Mouse (Mus musculus): Measurements from ENCODE around the gene Cdyl. TPM values are rescaled to one million over a fixed set of nuclear protein-coding genes. Genes with fewer than 3 reads are reported as not detected.
"Not testable (repeated sequence)": the region's sequence is repeated elsewhere in the genome, so short reads cannot be mapped to it uniquely, and the experiment has no call there.

The Cdyl gene
- polyA plus RNA-seq, 1 experiment from 2014 or later: 5.8 TPM

- ATAC-seq (no peak), DNase-seq (no peak)
- H3K4me2 ChIP-seq (ENCODE audit: low read depth, low read length): no peak overlapping the region
- 46% methylated on average over 2 of the region's 2 CpGs for WGBS (ENCODE audit: insufficient replicate concordance)
- H3K9ac ChIP-seq (replicated peaks): no peak overlapping the region
- peaks cover 15% of the 10 kb centered on the region for H3K36me3 ChIP-seq (replicated peaks; ENCODE audit: insufficient read depth, low read length)
- TF ChIP-seq CTCF (IDR thresholded peaks at IDR 0.05; ENCODE audit: low read depth) (no peak), EP300 (IDR thresholded peaks at IDR 0.05; ENCODE audit: low read depth) (no peak)
- 0 out of 2 replicates have a peak, but pooled peaks cover 5% of the 10 kb centered on the region for H3K4me1 ChIP-seq (ENCODE audit: insufficient read depth)
- no peak overlapping the region for H3K4me3 ChIP-seq (ENCODE audit: low read depth, low read length)
- no peaks in the 10 kb centered on the region for H3K27me3 ChIP-seq (ENCODE audit: insufficient read depth, low read length)
- H3K27ac ChIP-seq (ENCODE audit: low read depth): no peak overlapping the region
- no peaks in the 10 kb centered on the region for H3K9me3 ChIP-seq (ENCODE audit: low read length)
Observed at GRCm38 (mm10) chr13:35825639-35826038, 166.0 kb downstream of the Cdyl start.

GRCm38 (mm10) chr13:35832676-35833075, 173.0 kb downstream of the Cdyl start:
- no peak overlapping the region for H3K27ac ChIP-seq (ENCODE audit: low read depth)
- no peaks in the 10 kb centered on the region for H3K27me3 ChIP-seq (ENCODE audit: insufficient read depth, low read length)
- no peaks in the 10 kb centered on the region for H3K36me3 ChIP-seq (replicated peaks; ENCODE audit: insufficient read depth, low read length)
- TF ChIP-seq CTCF (IDR thresholded peaks at IDR 0.05; ENCODE audit: low read depth) (no peak), EP300 (IDR thresholded peaks at IDR 0.05; ENCODE audit: low read depth) (no peak)
- no peak overlapping the region for H3K4me3 ChIP-seq (ENCODE audit: low read depth, low read length)
- WGBS (ENCODE audit: insufficient replicate concordance): 71% methylated on average over 6 of the region's 6 CpGs
- H3K4me1 ChIP-seq (ENCODE audit: insufficient read depth): no peaks in the 10 kb centered on the region
- H3K9ac ChIP-seq (replicated peaks): no peak overlapping the region
- DNase-seq (no peak), ATAC-seq (no peak)
- H3K4me2 ChIP-seq (ENCODE audit: low read depth, low read length): no peak overlapping the region
- H3K9me3 ChIP-seq (ENCODE audit: low read length): no peaks in the 10 kb centered on the region

- Histone ChIP-seq H3K4me1 (ENCODE audit: insufficient read depth) (no peaks in the 10 kb centered on the region), H3K27ac (ENCODE audit: low read depth) (no peak overlapping the region), H3K36me3 (replicated peaks; ENCODE audit: insufficient read depth, low read length) (no peaks in the 10 kb centered on the region), H3K4me3 (ENCODE audit: low read depth, low read length) (no peak overlapping the region), H3K9me3 (ENCODE audit: low read length) (no peaks in the 10 kb centered on the region), H3K27me3 (ENCODE audit: insufficient read depth, low read length) (no peaks in the 10 kb centered on the region), H3K9ac (replicated peaks) (no peak overlapping the region), H3K4me2 (ENCODE audit: low read depth, low read length) (no peak overlapping the region)
- no peak for DNase-seq
- TF ChIP-seq CTCF (IDR thresholded peaks at IDR 0.05; ENCODE audit: low read depth) (no peak), EP300 (IDR thresholded peaks at IDR 0.05; ENCODE audit: low read depth) (no peak)
- ATAC-seq: no peak
- WGBS (ENCODE audit: insufficient replicate concordance): 57% methylated on average over 6 of the region's 6 CpGs
Observed at GRCm38 (mm10) chr13:35833941-35834340, 174.3 kb downstream of the Cdyl start.

GRCm38 (mm10) chr13:35835669-35836068, 176.0 kb downstream of the Cdyl start:
- DNase-seq (no peak), ATAC-seq (0 out of 2 replicates have a peak, but pooled peaks have one; percentile 13)
- no peaks in the 10 kb centered on the region for H3K4me1 ChIP-seq (ENCODE audit: insufficient read depth)
- WGBS (ENCODE audit: insufficient replicate concordance): 62% methylated on average over 7 of the region's 7 CpGs
- H3K36me3 ChIP-seq (replicated peaks; ENCODE audit: insufficient read depth, low read length): peaks cover 3% of the 10 kb centered on the region; the same call in 1 of the 2 replicates
- H3K9me3 ChIP-seq (ENCODE audit: low read length): no peaks in the 10 kb centered on the region
- TF ChIP-seq CTCF (IDR thresholded peaks at IDR 0.05; ENCODE audit: low read depth): no peak
- peak; percentile 27; the same call in 1 of the 2 replicates for TF ChIP-seq EP300 (IDR thresholded peaks at IDR 0.05; ENCODE audit: low read depth)
- no peaks in the 10 kb centered on the region for H3K27me3 ChIP-seq (ENCODE audit: insufficient read depth, low read length)
- H3K27ac ChIP-seq (ENCODE audit: low read depth): no peak overlapping the region
- H3K4me3 ChIP-seq (ENCODE audit: low read depth, low read length): no peak overlapping the region
- no peak overlapping the region for H3K4me2 ChIP-seq (ENCODE audit: low read depth, low read length)
- no peak overlapping the region for H3K9ac ChIP-seq (replicated peaks)

GRCm38 (mm10) chr13:35836501-35836900, 176.9 kb downstream of the Cdyl start:
- 61% methylated on average over 7 of the region's 7 CpGs for WGBS (ENCODE audit: insufficient replicate concordance)
- not testable (repeated sequence) for DNase-seq

GRCm38 (mm10) chr13:35840102-35840501, 180.5 kb downstream of the Cdyl start:
- WGBS (ENCODE audit: insufficient replicate concordance): 92% methylated on average over 10 of the region's 10 CpGs
- no peak overlapping the region for H3K4me3 ChIP-seq (ENCODE audit: low read depth, low read length)
- TF ChIP-seq EP300 (IDR thresholded peaks at IDR 0.05; ENCODE audit: low read depth): no peak
- no peak for TF ChIP-seq CTCF (IDR thresholded peaks at IDR 0.05; ENCODE audit: low read depth)
- no peak overlapping the region for H3K9ac ChIP-seq (replicated peaks)
- ATAC-seq (no peak), DNase-seq (no peak)
- no peak overlapping the region for H3K4me2 ChIP-seq (ENCODE audit: low read depth, low read length)
- H3K36me3 ChIP-seq (replicated peaks; ENCODE audit: insufficient read depth, low read length): peaks cover 9% of the 10 kb centered on the region; the same call in 1 of the 2 replicates
- H3K27me3 ChIP-seq (ENCODE audit: insufficient read depth, low read length): no peaks in the 10 kb centered on the region
- H3K27ac ChIP-seq (ENCODE audit: low read depth): no peak overlapping the region
- H3K4me1 ChIP-seq (ENCODE audit: insufficient read depth): no peaks in the 10 kb centered on the region
- H3K9me3 ChIP-seq (ENCODE audit: low read length): no peaks in the 10 kb centered on the region

More at GRCm38 (mm10) chr13:35836501-35836900, 176.9 kb downstream of the Cdyl start:
- not testable (repeated sequence) for H3K9ac ChIP-seq (replicated peaks); H3K4me2 ChIP-seq (ENCODE audit: low read depth, low read length); H3K27me3 ChIP-seq (ENCODE audit: insufficient read depth, low read length); H3K9me3 ChIP-seq (ENCODE audit: low read length); H3K27ac ChIP-seq (ENCODE audit: low read depth); ATAC-seq; H3K4me3 ChIP-seq (ENCODE audit: low read depth, low read length); H3K36me3 ChIP-seq (replicated peaks; ENCODE audit: insufficient read depth, low read length); H3K4me1 ChIP-seq (ENCODE audit: insufficient read depth)
- TF ChIP-seq EP300 (IDR thresholded peaks at IDR 0.05; ENCODE audit: low read depth): peak; percentile 52; the same call in 1 of the 2 replicates

- H3K9me3 ChIP-seq (ENCODE audit: low read length): no peaks in the 10 kb centered on the region
- H3K27ac ChIP-seq (ENCODE audit: low read depth): no peak overlapping the region
- no peak overlapping the region for H3K4me3 ChIP-seq (ENCODE audit: low read depth, low read length)
- no peak overlapping the region for H3K4me2 ChIP-seq (ENCODE audit: low read depth, low read length)
- H3K27me3 ChIP-seq (ENCODE audit: insufficient read depth, low read length): no peaks in the 10 kb centered on the region
- no peaks in the 10 kb centered on the region for H3K4me1 ChIP-seq (ENCODE audit: insufficient read depth)
- ATAC-seq: no peak
- WGBS (ENCODE audit: insufficient replicate concordance): 91% methylated on average over 7 of the region's 7 CpGs
- peaks cover 9% of the 10 kb centered on the region; the same call in 1 of the 2 replicates for H3K36me3 ChIP-seq (replicated peaks; ENCODE audit: insufficient read depth, low read length)
- TF ChIP-seq CTCF (IDR thresholded peaks at IDR 0.05; ENCODE audit: low read depth) (no peak), EP300 (IDR thresholded peaks at IDR 0.05; ENCODE audit: low read depth) (no peak)
- no peak overlapping the region for H3K9ac ChIP-seq (replicated peaks)
- no peak for DNase-seq
Observed at GRCm38 (mm10) chr13:35843383-35843782, 183.8 kb downstream of the Cdyl start.
